In genomic region chr8:123515540-123515897, GRCm38 (mm10) we compare ENCODE assay signal across 9 mouse cellular contexts. TPM values are rescaled to one million over a fixed set of nuclear protein-coding genes. Genes with fewer than 3 reads are reported as not detected.
DNase-seq lines count a peak whose midpoint lies in the region; ATAC-seq lines count a peak whose summit lies in the region.
"Had no signal": no experiment of that assay in that cellular context is flagged by ENCODE, and none has a peak within 500 bp of the region (broad histone marks: within the 10 kb centered on the region; RNA-seq: fewer than 3 reads in every experiment).

No protein-coding gene starts in this region.

- ATAC-seq in kidney, embryonic 14.5 days (ENCODE audit: low FRiP score, low TSS enrichment): no peak
- ATAC-seq in embryonic facial prominence, embryonic 11.5 days (replicated peaks; ENCODE audit: insufficient number of reproducible peaks, low FRiP score, low TSS enrichment, low read depth): no peak
- ATAC-seq in hindbrain, embryonic 14.5 days (ENCODE audit: low FRiP score): no peak; the same call in none of the 2 replicates
- no peak for ATAC-seq in midbrain, embryonic 15.5 days (replicated peaks)

- peaks cover 15% of the 10 kb centered on the region; the same call in 1 of the 2 replicates for H3K4me1 ChIP-seq in kidney, embryonic 14.5 days (ENCODE audit: control insufficient read depth, insufficient read depth, low read length)
- H3K4me1 ChIP-seq in embryonic facial prominence, embryonic 11.5 days (ENCODE audit: control insufficient read depth, insufficient read depth, low read length): peaks cover 4% of the 10 kb centered on the region
- H3K4me1 ChIP-seq in hindbrain, embryonic 14.5 days (replicated peaks; ENCODE audit: control insufficient read depth, insufficient read depth, low read length): peaks cover 29% of the 10 kb centered on the region
- H3K4me1 ChIP-seq in midbrain, embryonic 15.5 days: peaks cover 41% of the 10 kb centered on the region

- WGBS in kidney, embryonic 14.5 days: 1% methylated on average over 10 of the region's 11 CpGs
- WGBS in embryonic facial prominence, embryonic 11.5 days: under 1% methylated on average over 11 of the region's 11 CpGs
- WGBS in hindbrain, embryonic 14.5 days: 0% methylated on average over 11 of the region's 11 CpGs
- WGBS in midbrain, embryonic 15.5 days: under 1% methylated on average over 11 of the region's 11 CpGs

- H3K36me3 ChIP-seq in kidney, embryonic 14.5 days (ENCODE audit: control insufficient read depth, insufficient read depth, low read length): peaks cover 4% of the 10 kb centered on the region; the same call in 1 of the 2 replicates
- H3K36me3 ChIP-seq in embryonic facial prominence, embryonic 11.5 days (replicated peaks; ENCODE audit: control insufficient read depth, insufficient read depth, low read depth, low read length): no peaks in the 10 kb centered on the region
- H3K36me3 ChIP-seq in hindbrain, embryonic 14.5 days (replicated peaks; ENCODE audit: control insufficient read depth, insufficient read depth): peaks cover 16% of the 10 kb centered on the region; the same call in 1 of the 2 replicates
- no peaks in the 10 kb centered on the region for H3K36me3 ChIP-seq in midbrain, embryonic 15.5 days (replicated peaks)

- H3K27ac ChIP-seq in kidney, embryonic 14.5 days (ENCODE audit: low read depth, low read length): no peak overlapping the region
- no peak overlapping the region for H3K27ac ChIP-seq in embryonic facial prominence, embryonic 11.5 days (replicated peaks; ENCODE audit: low read depth, low read length)
- H3K27ac ChIP-seq in hindbrain, embryonic 14.5 days: peak overlapping the region; percentile 58
- H3K27ac ChIP-seq in midbrain, embryonic 15.5 days: peak overlapping the region; percentile 96

- H3K9me3 ChIP-seq in kidney, embryonic 14.5 days (ENCODE audit: control insufficient read depth, low read length): no peaks in the 10 kb centered on the region
- H3K9me3 ChIP-seq in embryonic facial prominence, embryonic 11.5 days (replicated peaks; ENCODE audit: control insufficient read depth, low read length): no peaks in the 10 kb centered on the region
- H3K9me3 ChIP-seq in hindbrain, embryonic 14.5 days (ENCODE audit: control insufficient read depth, low read length): no peaks in the 10 kb centered on the region
- no peaks in the 10 kb centered on the region for H3K9me3 ChIP-seq in midbrain, embryonic 15.5 days

- H3K27me3 ChIP-seq in kidney, embryonic 14.5 days (ENCODE audit: control insufficient read depth, insufficient read depth, low read length): peaks cover 31% of the 10 kb centered on the region
- no peaks in the 10 kb centered on the region; the same call in 1 of the 2 replicates for H3K27me3 ChIP-seq in embryonic facial prominence, embryonic 11.5 days (ENCODE audit: control insufficient read depth, insufficient read depth, low read length)
- H3K27me3 ChIP-seq in hindbrain, embryonic 14.5 days (ENCODE audit: control insufficient read depth, insufficient read depth, low read length): no peaks in the 10 kb centered on the region
- no peaks in the 10 kb centered on the region for H3K27me3 ChIP-seq in midbrain, embryonic 15.5 days (replicated peaks)

- H3K4me3 ChIP-seq in kidney, embryonic 14.5 days (ENCODE audit: low read length): peak overlapping the region; percentile 70
- H3K4me3 ChIP-seq in embryonic facial prominence, embryonic 11.5 days (ENCODE audit: low read depth, low read length): peak overlapping the region; percentile 48
- H3K4me3 ChIP-seq in hindbrain, embryonic 14.5 days (replicated peaks; ENCODE audit: low read length): peak overlapping the region; percentile 77
- peak overlapping the region; percentile 99 for H3K4me3 ChIP-seq in midbrain, embryonic 15.5 days

- no peak for DNase-seq in kidney, adult 8-10 months
- DNase-seq in embryonic facial prominence, embryonic 11.5 days (ENCODE audit: low spot score): no peak
- DNase-seq in hindbrain, embryonic 14.5 days (ENCODE audit: low spot score): no peak
- DNase-seq in ovary, postnatal 14 days (ENCODE audit: low spot score): no peak
- no peak for DNase-seq in gastrocnemius, adult 18-20 months (ENCODE audit: low spot score)
- DNase-seq in adrenal gland, postnatal 14 days: no peak

- no peak overlapping the region for H3K9ac ChIP-seq in kidney, embryonic 14.5 days (ENCODE audit: low read depth, low read length)
- H3K9ac ChIP-seq in embryonic facial prominence, embryonic 11.5 days (replicated peaks; ENCODE audit: low read length): no peak overlapping the region
- peak overlapping the region; percentile 36 for H3K9ac ChIP-seq in hindbrain, embryonic 14.5 days
- H3K9ac ChIP-seq in midbrain, embryonic 15.5 days: peak overlapping the region; percentile 42

- H3K4me2 ChIP-seq in kidney, embryonic 14.5 days (replicated peaks; ENCODE audit: low read depth, low read length): peak overlapping the region; percentile 98
- peak overlapping the region; percentile 80 for H3K4me2 ChIP-seq in embryonic facial prominence, embryonic 11.5 days (ENCODE audit: low read depth, low read length)
- peak overlapping the region; percentile 88 for H3K4me2 ChIP-seq in hindbrain, embryonic 14.5 days (replicated peaks)
- H3K4me2 ChIP-seq in midbrain, embryonic 15.5 days: peak overlapping the region; percentile 86

RNA-seq across cellular contexts. Expression of gene Dbndd1, which starts 0.3 kb away (rescaled TPM):
- 3.4 and 4.8 TPM in 2 replicates for polyA plus RNA-seq in kidney, embryonic 14.5 days (2014; fragmentation: Nextera tagmentation; extraction: Ambion mirVana)
- polyA plus RNA-seq in embryonic facial prominence, embryonic 11.5 days (2014; fragmentation: Nextera tagmentation; extraction: Ambion mirVana): 12.1 and 13.5 TPM in 2 replicates
- polyA plus RNA-seq in hindbrain, embryonic 14.5 days (2014; fragmentation: Nextera tagmentation; extraction: Ambion mirVana): 91.3 and 92.0 TPM in 2 replicates
- 106 and 107 TPM in 2 replicates for polyA plus RNA-seq in midbrain, embryonic 15.5 days (2015; fragmentation: Nextera tagmentation; extraction: Ambion mirVana)
- total RNA-seq in gastrocnemius, adult 18-20 months (2021): not detected
- total RNA-seq in adrenal gland, postnatal 14 days (2021): 0.26 and 0.75 TPM in 2 replicates
- polyA plus RNA-seq: spleen, adult 2 months had no signal

RNA-seq across cellular contexts. Expression of gene Gas8, which starts 3.1 kb away (rescaled TPM):
- 32.9 and 36.2 TPM in 2 replicates for polyA plus RNA-seq in kidney, embryonic 14.5 days (2014; fragmentation: Nextera tagmentation; extraction: Ambion mirVana)
- polyA plus RNA-seq in embryonic facial prominence, embryonic 11.5 days (2014; fragmentation: Nextera tagmentation; extraction: Ambion mirVana): 41.3 and 42.0 TPM in 2 replicates
- 37.5 and 38.8 TPM in 2 replicates for polyA plus RNA-seq in hindbrain, embryonic 14.5 days (2014; fragmentation: Nextera tagmentation; extraction: Ambion mirVana)
- 44.4 and 45.6 TPM in 2 replicates for polyA plus RNA-seq in midbrain, embryonic 15.5 days (2015; fragmentation: Nextera tagmentation; extraction: Ambion mirVana)
- total RNA-seq in gastrocnemius, adult 18-20 months (2021): 1 to 10 TPM; 3.6 to 4.9 TPM
- total RNA-seq in adrenal gland, postnatal 14 days (2021): 13.1 and 17.5 TPM in 2 replicates

RNA-seq across cellular contexts. Expression of gene Afg3l1, which starts 37.8 kb away (rescaled TPM):
- polyA plus RNA-seq in kidney, embryonic 14.5 days (2014; fragmentation: Nextera tagmentation; extraction: Ambion mirVana): 36.2 and 43.2 TPM in 2 replicates
- polyA plus RNA-seq in embryonic facial prominence, embryonic 11.5 days (2014; fragmentation: Nextera tagmentation; extraction: Ambion mirVana): 32.2 and 33.2 TPM in 2 replicates
- 31.6 and 36.5 TPM in 2 replicates for polyA plus RNA-seq in hindbrain, embryonic 14.5 days (2014; fragmentation: Nextera tagmentation; extraction: Ambion mirVana)
- polyA plus RNA-seq in midbrain, embryonic 15.5 days (2015; fragmentation: Nextera tagmentation; extraction: Ambion mirVana): 52.6 and 59.0 TPM in 2 replicates
- 10 to 100 TPM; 37.8 to 41.0 TPM for total RNA-seq in gastrocnemius, adult 18-20 months (2021)
- 63.9 and 69.6 TPM in 2 replicates for total RNA-seq in adrenal gland, postnatal 14 days (2021)

Comparison
In these comparisons a context has a peak if more than half of its experiments do, and no peak if none do; other contexts are left out.
1. H3K27ac ChIP-seq: peak in hindbrain, embryonic 14.5 days (single experiment) and midbrain, embryonic 15.5 days (single experiment); none in kidney, embryonic 14.5 days (single experiment) and embryonic facial prominence, embryonic 11.5 days (single experiment).
2. H3K4me3 ChIP-seq: peak in every context shown above with its lines; median percentile 99 in midbrain, embryonic 15.5 days; 77 in hindbrain, embryonic 14.5 days; 70 in kidney, embryonic 14.5 days; 48 in embryonic facial prominence, embryonic 11.5 days.
3. H3K9ac ChIP-seq: peak in hindbrain, embryonic 14.5 days (single experiment) and midbrain, embryonic 15.5 days (single experiment); none in kidney, embryonic 14.5 days (single experiment) and embryonic facial prominence, embryonic 11.5 days (single experiment).
4. Peak in every context shown above with its lines, with median percentiles within 50 percentile points of each other: H3K4me2 ChIP-seq.